ENCODE assay signal across 26 mouse cellular contexts in genomic region chr11:63388247-63388646, GRCm38 (mm10).
DNase-seq lines count a peak whose midpoint lies in the region; ATAC-seq and TF ChIP-seq lines count a peak whose summit lies in the region.
"Had no signal": no experiment of that assay in that cellular context is flagged by ENCODE, and none has a peak within 500 bp of the region (broad histone marks: within the 10 kb centered on the region; RNA-seq: fewer than 3 reads in every experiment).

No protein-coding gene starts in this region.

- no peak overlapping the region for H3K9ac ChIP-seq in embryonic facial prominence, embryonic 12.5 days
- H3K9ac ChIP-seq in limb, embryonic 14.5 days (ENCODE audit: low read depth, low read length, severe bottlenecking) = no peak overlapping the region
- no peak overlapping the region for H3K9ac ChIP-seq in embryonic facial prominence, embryonic 15.5 days
- H3K9ac ChIP-seq in hindbrain, embryonic 14.5 days = no peak overlapping the region
- H3K9ac ChIP-seq: forebrain, embryonic 12.5 days had no signal

- no peak overlapping the region for H3K4me3 ChIP-seq in embryonic facial prominence, embryonic 12.5 days
- no peak overlapping the region for H3K4me3 ChIP-seq in embryonic facial prominence, embryonic 10.5 days
- no peak overlapping the region for H3K4me3 ChIP-seq in limb, embryonic 14.5 days (replicated peaks; ENCODE audit: low read length)
- H3K4me3 ChIP-seq in limb, embryonic 10.5 days = no peak overlapping the region
- H3K4me3 ChIP-seq in embryonic facial prominence, embryonic 15.5 days (replicated peaks) = no peak overlapping the region
- no peak overlapping the region for H3K4me3 ChIP-seq in hindbrain, embryonic 14.5 days (replicated peaks; ENCODE audit: low read length)
- H3K4me3 ChIP-seq: erythroblast, embryonic 14.5 days; forebrain, embryonic 10.5 days; forebrain, embryonic 12.5 days had no signal

- WGBS in embryonic facial prominence, embryonic 12.5 days = 55% methylated on average over 4 of the region's 4 CpGs
- 87% methylated on average over 4 of the region's 4 CpGs for WGBS in embryonic facial prominence, embryonic 10.5 days
- 42% methylated on average over 4 of the region's 4 CpGs for WGBS in limb, embryonic 14.5 days
- WGBS in limb, embryonic 10.5 days = 91% methylated on average over 4 of the region's 4 CpGs
- 38% methylated on average over 4 of the region's 4 CpGs for WGBS in embryonic facial prominence, embryonic 15.5 days
- WGBS in hindbrain, embryonic 14.5 days = 89% methylated on average over 4 of the region's 4 CpGs

- TF ChIP-seq POLR2A in limb, embryonic 14.5 days (IDR thresholded peaks at IDR 0.05; ENCODE audit: borderline replicate concordance, extremely low read depth, insufficient read depth, insufficient read length) = no peak

- no peak overlapping the region for H3K4me2 ChIP-seq in embryonic facial prominence, embryonic 12.5 days (replicated peaks)
- H3K4me2 ChIP-seq in limb, embryonic 14.5 days (replicated peaks; ENCODE audit: low read depth, low read length, severe bottlenecking) = no peak overlapping the region
- no peak overlapping the region for H3K4me2 ChIP-seq in embryonic facial prominence, embryonic 15.5 days (replicated peaks)
- no peak overlapping the region for H3K4me2 ChIP-seq in hindbrain, embryonic 14.5 days (replicated peaks)
- H3K4me2 ChIP-seq: forebrain, embryonic 12.5 days had no signal

- H3K9me3 ChIP-seq in embryonic facial prominence, embryonic 12.5 days = no peaks in the 10 kb centered on the region
- no peaks in the 10 kb centered on the region for H3K9me3 ChIP-seq in embryonic facial prominence, embryonic 10.5 days
- no peaks in the 10 kb centered on the region for H3K9me3 ChIP-seq in limb, embryonic 14.5 days (ENCODE audit: control insufficient read depth, low read length)
- H3K9me3 ChIP-seq in limb, embryonic 10.5 days (replicated peaks) = no peaks in the 10 kb centered on the region
- H3K9me3 ChIP-seq in embryonic facial prominence, embryonic 15.5 days (replicated peaks) = no peaks in the 10 kb centered on the region
- no peaks in the 10 kb centered on the region for H3K9me3 ChIP-seq in hindbrain, embryonic 14.5 days (ENCODE audit: control insufficient read depth, low read length)
- H3K9me3 ChIP-seq: forebrain, embryonic 10.5 days; forebrain, embryonic 12.5 days had no signal

- no peak for ATAC-seq in embryonic facial prominence, embryonic 12.5 days (ENCODE audit: insufficient number of reproducible peaks, insufficient read depth, low FRiP score, low TSS enrichment)
- peak; percentile 41 for ATAC-seq in limb, embryonic 14.5 days (ENCODE audit: low FRiP score, low read depth)
- ATAC-seq in embryonic facial prominence, embryonic 15.5 days (ENCODE audit: insufficient number of reproducible peaks, low FRiP score, low TSS enrichment, low read depth) = no peak
- ATAC-seq in hindbrain, embryonic 14.5 days (ENCODE audit: low FRiP score) = no peak
- ATAC-seq: activated CD4-positive, CD25-positive, alpha-beta regulatory T cell, adult 4 months; CD4-positive, CD25-positive, alpha-beta regulatory T cell, adult 4 months; forebrain, embryonic 14.5 days; forebrain, embryonic 16.5 days; Patski had no signal

- 0 out of 2 replicates have a peak overlapping the region, but pooled peaks have one; percentile 11 for H3K27ac ChIP-seq in embryonic facial prominence, embryonic 12.5 days
- no peak overlapping the region for H3K27ac ChIP-seq in embryonic facial prominence, embryonic 10.5 days (replicated peaks)
- peak overlapping the region; percentile 20; the same call in 1 of the 2 replicates for H3K27ac ChIP-seq in limb, embryonic 14.5 days (replicated peaks; ENCODE audit: low read depth, low read length)
- H3K27ac ChIP-seq in limb, embryonic 10.5 days = no peak overlapping the region
- peak overlapping the region; percentile 58 for H3K27ac ChIP-seq in embryonic facial prominence, embryonic 15.5 days (replicated peaks)
- no peak overlapping the region for H3K27ac ChIP-seq in hindbrain, embryonic 14.5 days
- H3K27ac ChIP-seq: forebrain, embryonic 10.5 days; forebrain, embryonic 12.5 days had no signal

- H3K27me3 ChIP-seq in embryonic facial prominence, embryonic 12.5 days = no peaks in the 10 kb centered on the region; the same call in 1 of the 2 replicates
- no peaks in the 10 kb centered on the region for H3K27me3 ChIP-seq in embryonic facial prominence, embryonic 10.5 days (replicated peaks; ENCODE audit: low read depth, poor library complexity, severe bottlenecking)
- no peaks in the 10 kb centered on the region for H3K27me3 ChIP-seq in limb, embryonic 14.5 days (ENCODE audit: control insufficient read depth, insufficient read depth, low read length)
- peaks cover 8% of the 10 kb centered on the region; the same call in 1 of the 2 replicates for H3K27me3 ChIP-seq in limb, embryonic 10.5 days (ENCODE audit: low read depth, poor library complexity, severe bottlenecking)
- no peaks in the 10 kb centered on the region for H3K27me3 ChIP-seq in embryonic facial prominence, embryonic 15.5 days
- no peaks in the 10 kb centered on the region for H3K27me3 ChIP-seq in hindbrain, embryonic 14.5 days (ENCODE audit: control insufficient read depth, insufficient read depth, low read length)
- H3K27me3 ChIP-seq: CH12.LX; forebrain, embryonic 12.5 days had no signal

- no peak for DNase-seq in embryonic facial prominence, embryonic 10.5 days (ENCODE audit: low spot score)
- DNase-seq in limb, embryonic 14.5 days (ENCODE audit: low spot score) = peak; percentile 67
- no peak for DNase-seq in limb, embryonic 10.5 days (ENCODE audit: low spot score)
- DNase-seq in retina, postnatal 1 day = no peak
- no peak for DNase-seq in hindbrain, embryonic 14.5 days (ENCODE audit: low spot score)
- DNase-seq: adrenal gland, adult 8-10 months; adrenal gland, postnatal 14 days; adrenal gland, postnatal 36 days; B cell, adult 2 months; cerebellum, adult 11-12 months; cerebellum, adult 2 months; cerebellum, adult 9-10 months; cerebellum, postnatal 10 days; cerebellum, postnatal 25 days had no signal

- no peaks in the 10 kb centered on the region for H3K36me3 ChIP-seq in embryonic facial prominence, embryonic 12.5 days
- H3K36me3 ChIP-seq in embryonic facial prominence, embryonic 10.5 days (replicated peaks) = no peaks in the 10 kb centered on the region
- H3K36me3 ChIP-seq in limb, embryonic 14.5 days (ENCODE audit: control insufficient read depth, insufficient read depth, low read length) = no peaks in the 10 kb centered on the region
- H3K36me3 ChIP-seq in limb, embryonic 10.5 days = no peaks in the 10 kb centered on the region
- no peaks in the 10 kb centered on the region for H3K36me3 ChIP-seq in embryonic facial prominence, embryonic 15.5 days
- H3K36me3 ChIP-seq in hindbrain, embryonic 14.5 days (replicated peaks; ENCODE audit: control insufficient read depth, insufficient read depth) = no peaks in the 10 kb centered on the region
- H3K36me3 ChIP-seq: forebrain, embryonic 10.5 days; forebrain, embryonic 12.5 days; G1E had no signal

- no peaks in the 10 kb centered on the region for H3K4me1 ChIP-seq in embryonic facial prominence, embryonic 12.5 days
- H3K4me1 ChIP-seq in embryonic facial prominence, embryonic 10.5 days = no peaks in the 10 kb centered on the region
- H3K4me1 ChIP-seq in limb, embryonic 14.5 days (ENCODE audit: control insufficient read depth, insufficient read depth, low read length) = no peaks in the 10 kb centered on the region
- no peaks in the 10 kb centered on the region for H3K4me1 ChIP-seq in limb, embryonic 10.5 days
- 0 out of 2 replicates have a peak, but pooled peaks cover 6% of the 10 kb centered on the region for H3K4me1 ChIP-seq in embryonic facial prominence, embryonic 15.5 days
- no peaks in the 10 kb centered on the region for H3K4me1 ChIP-seq in hindbrain, embryonic 14.5 days (replicated peaks; ENCODE audit: control insufficient read depth, insufficient read depth, low read length)
- H3K4me1 ChIP-seq: forebrain, embryonic 10.5 days; forebrain, embryonic 12.5 days had no signal

Comparison
In these comparisons a context has a peak if more than half of its experiments do, and no peak if none do; other contexts are left out.
1. H3K27ac ChIP-seq: peak in embryonic facial prominence, embryonic 12.5 days (single experiment), limb, embryonic 14.5 days (single experiment) and embryonic facial prominence, embryonic 15.5 days (single experiment); none in embryonic facial prominence, embryonic 10.5 days (single experiment), limb, embryonic 10.5 days (single experiment) and hindbrain, embryonic 14.5 days (single experiment).